Mouse (Mus musculus) testis, adult 2 months (tissue): ENCODE data around the gene Ralgps1.

Source experiments
- CTCF ChIP-seq: fragments of 200-500 bp; IDR thresholded peaks from 2 replicates; pipeline ENCODE4 v1.5.1; 2012; ENCODE audit warnings: low read depth, mild to moderate bottlenecking, inconsistent platforms, low read length, moderate library complexity; ENCODE audit not compliant: control insufficient read depth, insufficient read depth, insufficient replicate concordance
- POLR2A ChIP-seq: fragments of 200-500 bp; IDR thresholded peaks from 2 replicates; pipeline ENCODE4 v1.6.1; 2012; ENCODE audit warnings: low read depth, mild to moderate bottlenecking, inconsistent platforms, low read length, moderate library complexity; ENCODE audit not compliant: control insufficient read depth

- no peak for TF ChIP-seq CTCF
- no peak for TF ChIP-seq POLR2A
These were observed 96.4 kb downstream of the Ralgps1 start for GRCm38 (mm10) chr2:33274719-33275490.
